Mouse (Mus musculus) lung, embryonic 15.5 days (tissue): ENCODE measurements around the gene Gpa33. TPM values are rescaled to one million over a fixed set of nuclear protein-coding genes. Genes with fewer than 3 reads are reported as not detected.

Experiments
- ATAC-seq: fragments of 200-750 bp; cut with Nextera tagmentation; 2 replicates; pipeline ENCODE4 v1.8.0; 2017; ENCODE audit warnings: moderate number of reproducible peaks, borderline replicate concordance; ENCODE audit not compliant: low FRiP score, low TSS enrichment; ENCODE audit errors: extremely low read depth
- H3K27ac ChIP-seq: fragments of 300-500 bp; sonication (generic); 2 replicates; pipeline ENCODE4 v1.5.1; 2015; ENCODE audit warnings: moderate library complexity, mild to moderate bottlenecking, inconsistent platforms
- H3K27me3 ChIP-seq: fragments of 300-500 bp; sonication (generic); 2 replicates; pipeline ENCODE4 v1.6.1; 2015; ENCODE audit warnings: inconsistent platforms
- H3K36me3 ChIP-seq: fragments of 300-500 bp; sonication (generic); 2 replicates; pipeline ENCODE4 v1.6.1; 2015; ENCODE audit warnings: inconsistent platforms
- H3K4me1 ChIP-seq: fragments of 300-500 bp; sonication (generic); 2 replicates; pipeline ENCODE4 v1.6.1; 2015; ENCODE audit warnings: inconsistent platforms
- H3K4me2 ChIP-seq: fragments of 300-500 bp; sonication (generic); 2 replicates; pipeline ENCODE4 v1.6.1; 2015; ENCODE audit warnings: inconsistent platforms, mild to moderate bottlenecking, moderate library complexity
- H3K4me3 ChIP-seq: fragments of 300-500 bp; sonication (generic); 2 replicates; pipeline ENCODE4 v1.5.1; 2015; ENCODE audit warnings: mild to moderate bottlenecking, inconsistent platforms
- H3K9ac ChIP-seq: fragments of 300-500 bp; sonication (generic); 2 replicates; pipeline ENCODE4 v1.6.1; 2015; ENCODE audit warnings: inconsistent platforms
- H3K9me3 ChIP-seq: fragments of 300-500 bp; sonication (generic); 2 replicates; pipeline ENCODE4 v1.6.1; 2016; ENCODE audit warnings: inconsistent platforms
- whole genome bisulfite sequencing: fragments of 180-500 bp; shearing (Covaris S2); methylation state at CpG from one replicate; pipeline ENCODE4 v1.1.7; 2015; 5-methylcytosine and 5-hydroxymethylcytosine counted together
- polyA plus RNA-seq: library from polyadenylated mRNA; unstranded; fragments of >200 nt; fragmentation: Nextera tagmentation; extraction: Ambion mirVana; gene quantifications from 2 replicates; pipeline ENCODE4 v1.2.1, GENCODE M21; 2015

The Gpa33 gene
- polyA plus RNA-seq, 1 experiment from 2014 or later = not detected

DNA sequence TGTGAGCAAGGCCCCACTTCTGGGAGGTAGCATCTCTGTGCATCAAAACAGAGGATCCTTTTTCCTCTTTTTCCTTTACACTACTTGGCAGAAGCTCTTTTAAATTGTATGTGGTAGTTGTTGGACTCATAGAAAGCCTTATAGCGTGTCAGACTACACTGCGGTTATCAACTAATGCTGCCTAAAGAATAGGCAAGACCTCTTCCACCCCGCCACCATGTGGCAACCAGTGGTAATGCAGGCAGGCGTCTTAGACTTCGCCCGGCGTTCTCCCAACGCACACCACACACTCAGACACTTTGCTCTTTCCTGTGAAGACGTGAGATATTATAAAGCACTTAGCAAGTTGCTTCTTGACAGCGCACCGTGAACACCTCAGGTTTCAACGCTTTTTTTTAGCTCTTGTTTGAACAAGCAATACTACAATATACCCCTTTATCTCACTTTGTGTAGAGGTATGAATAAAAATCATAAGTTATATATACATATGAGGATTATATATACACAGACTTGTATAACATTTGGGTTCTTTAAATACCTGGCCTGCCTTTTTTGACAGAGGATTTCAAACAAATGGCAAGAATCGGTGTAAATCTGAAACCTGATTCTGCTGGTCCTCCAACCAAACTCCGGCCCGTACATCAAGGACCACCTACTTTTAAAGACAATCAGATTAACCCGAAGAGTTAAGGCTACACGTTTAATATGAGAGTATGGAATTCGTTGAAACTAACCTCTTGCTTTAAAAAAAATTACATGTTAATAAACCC lies 23.5 kb downstream of the Gpa33 start:
- Histone ChIP-seq H3K4me2 (peak overlapping the region; percentile 52; the same call in 1 of the 2 replicates), H3K27ac (no peak overlapping the region), H3K9me3 (no peaks in the 10 kb centered on the region), H3K36me3 (no peaks in the 10 kb centered on the region), H3K9ac (no peak overlapping the region), H3K4me3 (no peak overlapping the region), H3K4me1 (peaks cover 8% of the 10 kb centered on the region), H3K27me3 (peaks cover 28% of the 10 kb centered on the region)
- WGBS = 8% methylated on average over 18 of the region's 18 CpGs
- ATAC-seq = 0 out of 2 replicates have a peak, but pooled peaks have one; percentile 50

DNA sequence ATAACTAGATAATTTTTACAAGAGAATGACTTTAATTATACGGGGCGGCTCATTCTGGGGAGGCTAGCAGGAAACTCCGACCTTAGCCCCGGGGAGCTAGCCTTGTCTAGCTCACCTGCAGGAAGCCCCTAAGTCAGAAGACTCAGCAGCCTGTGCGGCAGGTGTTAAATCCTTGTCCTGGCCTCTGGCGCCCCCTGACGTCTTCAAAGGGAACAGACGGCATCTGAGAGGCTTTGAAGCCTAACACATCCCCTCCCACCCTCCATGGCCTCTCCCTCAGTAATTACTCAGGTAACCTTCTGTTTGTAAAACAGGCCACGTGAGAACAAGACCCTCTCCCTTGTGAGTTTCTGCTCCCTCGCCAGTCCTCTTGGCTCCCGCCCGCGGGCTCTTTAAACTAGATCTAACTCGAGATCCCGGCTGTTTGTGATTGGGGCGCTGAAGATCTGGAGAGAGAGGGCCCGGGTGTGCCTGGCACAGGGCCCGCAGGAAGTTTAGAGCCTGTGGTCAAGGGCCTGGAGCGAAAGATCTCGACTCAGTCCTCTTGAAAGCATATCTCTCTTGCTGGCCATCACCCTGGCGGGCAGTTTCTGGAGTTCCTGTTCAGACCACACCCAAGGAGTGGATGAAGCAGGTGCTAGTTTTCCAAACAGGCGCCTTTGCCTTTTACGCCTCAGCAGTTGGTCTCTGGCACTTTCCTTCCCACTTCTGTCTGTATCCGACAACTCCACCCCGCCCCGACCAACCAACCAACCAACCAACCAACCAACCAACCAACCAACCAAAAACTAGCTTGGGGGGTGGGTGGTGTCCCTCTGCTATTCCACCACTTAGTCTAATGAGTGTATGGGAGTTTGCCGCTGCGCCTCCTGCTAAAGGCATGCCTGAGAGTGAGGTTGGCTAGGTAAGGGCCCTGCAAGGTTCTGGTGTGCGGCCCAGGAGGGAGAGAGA lies 24.4 kb downstream of the Gpa33 start:
- 5% methylated on average over 29 of the region's 29 CpGs for WGBS
- Histone ChIP-seq H3K4me3 (peak overlapping the region; percentile 22), H3K9me3 (no peaks in the 10 kb centered on the region), H3K36me3 (no peaks in the 10 kb centered on the region), H3K4me2 (peak overlapping the region; percentile 52), H3K27me3 (peaks cover 34% of the 10 kb centered on the region), H3K4me1 (peaks cover 8% of the 10 kb centered on the region), H3K27ac (no peak overlapping the region), H3K9ac (no peak overlapping the region)
- peak; percentile 36; the same call in 1 of the 2 replicates for ATAC-seq

DNA sequence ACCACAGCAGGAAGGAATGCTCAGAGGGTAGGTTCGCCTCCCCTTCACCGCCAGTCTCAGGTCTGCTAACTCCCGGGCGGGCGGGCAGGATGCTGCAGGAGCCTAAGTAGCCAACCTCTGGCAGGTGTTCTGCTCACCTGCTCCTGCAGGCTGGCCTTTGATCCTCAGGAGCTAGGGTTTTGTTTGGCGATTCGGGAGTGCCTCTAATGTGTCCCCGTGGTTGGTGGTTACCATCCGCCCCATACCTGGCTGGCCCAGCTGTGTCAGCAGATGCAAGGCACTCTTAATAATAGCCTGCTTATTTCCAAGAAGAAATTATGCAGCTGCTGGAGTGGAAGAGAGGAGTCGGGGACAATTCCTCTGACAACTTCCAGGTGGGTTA lies 25.1 kb downstream of the Gpa33 start:
- Histone ChIP-seq H3K9me3 (no peaks in the 10 kb centered on the region), H3K9ac (no peak overlapping the region), H3K27me3 (peaks cover 41% of the 10 kb centered on the region), H3K4me3 (no peak overlapping the region), H3K27ac (no peak overlapping the region), H3K36me3 (no peaks in the 10 kb centered on the region), H3K4me2 (peak overlapping the region; percentile 52; the same call in 1 of the 2 replicates), H3K4me1 (peaks cover 8% of the 10 kb centered on the region)
- ATAC-seq = no peak
- 25% methylated on average over 10 of the region's 10 CpGs for WGBS

DNA sequence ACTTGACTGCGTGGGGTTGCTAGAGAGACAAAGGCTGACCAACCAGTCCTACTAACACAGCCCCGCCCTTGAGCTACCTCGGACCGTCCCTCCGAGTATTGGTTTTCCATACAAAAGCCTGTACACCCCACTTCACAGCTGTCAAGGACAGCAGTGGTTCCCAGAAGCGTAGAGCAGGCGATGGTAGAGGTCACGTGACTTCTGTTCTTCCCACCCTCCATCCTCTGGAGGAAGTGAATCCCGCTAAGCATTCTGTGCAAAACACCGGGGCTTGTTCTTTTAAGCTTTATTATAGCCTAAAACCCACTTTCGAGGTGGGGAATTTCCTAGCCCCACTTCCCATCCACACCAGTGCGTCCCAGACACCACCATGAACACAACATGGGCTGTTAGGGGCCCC lies 27.7 kb downstream of the Gpa33 start:
- Histone ChIP-seq H3K4me2 (peak overlapping the region; percentile 2; the same call in 1 of the 2 replicates), H3K4me3 (no peak overlapping the region), H3K27ac (no peak overlapping the region), H3K36me3 (no peaks in the 10 kb centered on the region), H3K9ac (no peak overlapping the region), H3K9me3 (no peaks in the 10 kb centered on the region), H3K4me1 (peaks cover 11% of the 10 kb centered on the region), H3K27me3 (peaks cover 46% of the 10 kb centered on the region)
- WGBS = 52% methylated on average over 12 of the region's 12 CpGs
- no peak for ATAC-seq

DNA sequence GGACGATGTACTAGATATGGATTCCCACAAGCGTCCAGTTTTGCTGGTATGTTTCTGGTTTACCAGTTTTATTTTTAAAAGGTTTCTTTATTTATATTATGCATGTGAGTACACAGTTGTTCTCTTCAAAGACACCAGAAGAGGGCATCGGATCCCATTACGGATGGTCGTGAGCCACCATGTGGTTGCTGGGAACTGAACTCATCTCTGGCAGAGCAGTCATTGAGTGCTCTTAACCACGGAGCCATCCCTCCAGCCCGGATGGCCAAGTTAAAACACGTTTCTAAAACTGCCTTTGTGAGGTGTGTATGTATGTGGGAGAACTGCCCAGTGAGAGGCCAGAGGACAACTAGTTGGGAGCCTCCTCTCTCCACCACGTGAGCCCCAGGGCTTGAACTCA lies 28.6 kb downstream of the Gpa33 start:
- WGBS = 54% methylated on average over 9 of the region's 9 CpGs
- Histone ChIP-seq H3K9ac (no peak overlapping the region), H3K4me1 (peaks cover 11% of the 10 kb centered on the region), H3K4me3 (no peak overlapping the region), H3K27me3 (peaks cover 46% of the 10 kb centered on the region), H3K4me2 (no peak overlapping the region), H3K27ac (no peak overlapping the region), H3K36me3 (no peaks in the 10 kb centered on the region), H3K9me3 (no peaks in the 10 kb centered on the region)
- ATAC-seq = no peak

DNA sequence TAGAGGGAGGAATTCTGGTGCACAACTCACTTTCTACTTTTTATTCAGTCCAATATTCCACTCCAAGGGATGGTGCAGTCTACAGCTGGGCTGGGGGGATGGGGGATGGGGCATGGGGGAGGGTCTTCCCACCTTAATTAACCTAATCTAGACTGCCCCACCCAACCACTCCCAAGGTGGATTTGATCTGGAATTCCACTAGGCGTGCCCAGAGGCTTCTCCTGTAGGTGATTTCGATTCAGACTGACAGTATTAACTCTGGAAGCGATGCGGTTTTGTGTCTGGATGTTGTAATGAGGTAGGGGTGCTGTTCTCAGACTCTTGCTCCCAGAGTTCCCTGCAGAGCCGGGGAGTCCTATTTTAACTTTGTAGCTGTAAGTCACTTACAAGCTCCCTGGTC lies 30.1 kb downstream of the Gpa33 start:
- 0 out of 2 replicates have a peak overlapping the region, but pooled peaks have one; percentile 35 for H3K4me2 ChIP-seq

DNA sequence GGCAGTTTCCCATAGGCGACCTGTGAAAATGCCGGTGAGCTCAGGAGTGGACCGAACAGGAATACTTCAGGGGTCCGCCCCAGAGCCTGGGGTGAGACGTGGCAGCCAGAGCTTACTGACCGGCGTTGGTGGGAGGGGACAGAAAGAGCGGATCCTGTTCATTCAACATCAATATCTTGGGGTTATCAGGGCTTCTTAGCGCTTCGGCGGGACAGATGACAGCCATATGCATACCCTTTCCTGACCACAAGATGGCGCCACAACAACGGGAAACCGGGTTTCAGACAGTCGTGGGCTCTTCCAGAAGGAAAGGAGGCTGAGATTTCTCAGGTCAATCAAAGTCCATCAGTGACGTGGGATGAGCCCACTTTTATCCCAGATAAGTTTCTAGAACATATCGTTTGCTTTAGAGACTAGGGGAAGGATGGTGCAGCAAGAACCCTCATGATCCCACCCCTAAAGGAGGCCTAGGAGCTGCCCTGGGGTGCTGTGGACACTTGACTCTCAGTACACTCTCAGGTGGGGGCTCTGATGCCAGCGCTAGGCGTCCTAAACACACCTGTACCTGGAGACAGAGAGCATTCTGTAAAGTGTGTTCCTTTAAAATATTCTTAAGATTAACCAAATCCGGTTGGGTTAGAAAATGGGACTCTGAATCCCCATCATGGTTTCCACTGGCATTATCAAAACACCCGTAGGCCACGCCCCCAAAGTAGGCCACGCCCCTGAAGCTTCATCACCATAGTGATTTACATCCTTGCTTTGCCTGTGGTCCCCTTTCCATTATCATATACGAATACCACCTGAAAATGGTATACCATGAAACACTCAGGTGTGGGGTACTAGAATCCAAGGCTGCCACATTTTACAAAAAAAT lies 30.8 kb downstream of the Gpa33 start:
- Histone ChIP-seq H3K9ac (no peak overlapping the region), H3K27ac (no peak overlapping the region), H3K4me3 (0 out of 2 replicates have a peak overlapping the region, but pooled peaks have one; percentile 10), H3K4me2 (peak overlapping the region; percentile 35; the same call in 1 of the 2 replicates), H3K4me1 (0 out of 2 replicates have a peak, but pooled peaks cover 2% of the 10 kb centered on the region), H3K36me3 (no peaks in the 10 kb centered on the region), H3K9me3 (no peaks in the 10 kb centered on the region), H3K27me3 (peaks cover 32% of the 10 kb centered on the region)
- WGBS = 13% methylated on average over 24 of the region's 24 CpGs
- ATAC-seq = 0 out of 2 replicates have a peak, but pooled peaks have one; percentile 11

More for the DNA sequence above, 30.1 kb downstream of the Gpa33 start:
- ATAC-seq = 0 out of 2 replicates have a peak, but pooled peaks have one; percentile 20
- H3K9ac ChIP-seq = no peak overlapping the region
- no peak overlapping the region for H3K4me3 ChIP-seq
- 0 out of 2 replicates have a peak, but pooled peaks cover 2% of the 10 kb centered on the region for H3K4me1 ChIP-seq
- H3K9me3 ChIP-seq = no peaks in the 10 kb centered on the region
- no peak overlapping the region for H3K27ac ChIP-seq
- 47% methylated on average over 5 of the region's 5 CpGs for WGBS
- H3K27me3 ChIP-seq = peaks cover 38% of the 10 kb centered on the region
- H3K36me3 ChIP-seq = no peaks in the 10 kb centered on the region

DNA sequence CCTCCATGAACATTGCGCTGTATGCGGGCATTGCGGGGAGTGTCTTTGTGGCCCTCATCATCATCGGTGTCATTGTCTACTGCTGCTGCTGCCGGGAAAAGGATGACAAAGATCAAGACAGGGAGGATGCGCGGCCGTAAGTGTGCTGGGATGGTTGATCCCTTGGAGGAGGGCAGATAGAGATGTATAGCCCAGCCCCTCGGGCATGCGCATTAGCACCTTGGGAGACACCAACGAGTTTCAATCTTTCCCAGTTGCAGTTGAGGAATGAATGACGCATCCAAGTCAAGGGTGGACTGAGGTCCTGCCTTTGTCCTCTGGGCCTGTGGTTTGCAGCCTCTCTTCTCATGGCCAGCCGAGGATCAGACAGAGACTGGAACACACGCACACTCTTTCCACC lies 34.5 kb downstream of the Gpa33 start:
- Histone ChIP-seq H3K9me3 (no peaks in the 10 kb centered on the region), H3K36me3 (no peaks in the 10 kb centered on the region), H3K4me1 (0 out of 2 replicates have a peak, but pooled peaks cover 2% of the 10 kb centered on the region), H3K4me2 (no peak overlapping the region), H3K27me3 (peaks cover 10% of the 10 kb centered on the region), H3K4me3 (no peak overlapping the region), H3K9ac (no peak overlapping the region), H3K27ac (no peak overlapping the region)
- 89% methylated on average over 14 of the region's 14 CpGs for WGBS
- no peak for ATAC-seq

DNA sequence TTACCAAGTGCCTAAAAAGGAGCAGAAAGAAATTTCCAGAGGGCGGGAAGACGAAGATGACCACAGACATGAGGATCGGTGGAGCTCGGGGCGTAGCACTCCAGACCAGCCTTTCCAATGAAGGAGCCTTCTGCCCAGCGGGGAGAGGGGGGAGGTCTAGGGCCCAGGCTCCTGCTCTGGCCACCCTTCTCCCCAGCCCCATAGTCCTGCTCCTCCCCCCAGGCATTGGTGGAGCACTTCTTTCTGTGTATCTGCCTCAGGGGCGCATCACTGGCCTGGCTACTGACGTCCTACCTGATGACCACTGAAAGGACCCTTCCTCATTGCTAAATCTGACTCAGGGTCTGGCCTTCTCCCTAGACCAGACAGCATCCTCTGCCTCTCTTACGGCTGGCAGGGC lies 35.1 kb downstream of the Gpa33 start:
- no peaks in the 10 kb centered on the region for H3K9me3 ChIP-seq
- H3K4me2 ChIP-seq = no peak overlapping the region
- H3K4me3 ChIP-seq = no peak overlapping the region
- peaks cover 4% of the 10 kb centered on the region for H3K27me3 ChIP-seq
- no peak overlapping the region for H3K27ac ChIP-seq
- H3K4me1 ChIP-seq = 0 out of 2 replicates have a peak, but pooled peaks cover 2% of the 10 kb centered on the region
- H3K9ac ChIP-seq = no peak overlapping the region
- 90% methylated on average over 9 of the region's 9 CpGs for WGBS
- no peak for ATAC-seq
- H3K36me3 ChIP-seq = no peaks in the 10 kb centered on the region

DNA sequence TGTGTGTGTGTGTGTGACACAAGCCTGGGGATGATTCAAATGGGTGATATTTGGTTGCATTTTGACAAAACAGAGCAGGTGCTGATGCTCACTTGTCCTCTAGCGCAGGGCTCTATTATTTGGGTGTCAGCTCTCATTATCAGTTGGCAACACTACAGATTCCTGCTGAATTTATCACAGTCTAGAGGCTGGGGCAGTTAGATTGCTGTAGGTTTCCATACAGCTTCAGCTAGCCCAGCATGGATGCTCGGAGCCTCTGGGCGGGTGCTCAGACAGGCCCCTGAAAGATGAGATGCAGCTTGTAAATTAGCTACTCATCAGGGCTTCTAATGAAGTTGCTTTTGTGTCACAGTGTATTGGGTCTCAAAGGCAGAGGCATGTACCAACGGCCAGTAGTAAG lies 37.4 kb downstream of the Gpa33 start:
- ATAC-seq = no peak
- WGBS = 82% methylated on average over 4 of the region's 4 CpGs
- H3K27ac ChIP-seq = no peak overlapping the region

DNA sequence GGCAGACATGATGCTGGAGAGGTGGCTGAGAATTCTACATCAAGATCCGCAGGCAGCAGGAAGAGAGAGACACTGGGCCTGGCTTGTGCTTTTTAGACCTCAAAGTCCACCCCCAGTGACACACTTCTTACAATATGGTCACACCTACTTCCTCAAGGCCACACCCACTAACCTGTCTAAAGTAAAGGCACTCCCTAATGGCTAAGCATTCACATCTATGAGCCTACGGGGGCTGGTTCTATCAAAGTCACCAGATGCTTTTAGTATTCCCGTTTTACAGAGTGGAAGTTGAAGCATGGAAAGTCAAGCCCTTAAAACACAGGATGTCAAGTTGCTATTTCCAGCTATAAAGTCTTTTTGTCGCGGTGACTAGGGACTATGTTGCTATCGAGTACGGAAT lies 38.0 kb downstream of the Gpa33 start:
- Histone ChIP-seq H3K36me3 (no peaks in the 10 kb centered on the region), H3K9ac (no peak overlapping the region), H3K27me3 (no peaks in the 10 kb centered on the region), H3K27ac (no peak overlapping the region), H3K4me1 (no peaks in the 10 kb centered on the region), H3K9me3 (no peaks in the 10 kb centered on the region), H3K4me2 (no peak overlapping the region), H3K4me3 (no peak overlapping the region)
- ATAC-seq = no peak
- 90% methylated on average over 7 of the region's 7 CpGs for WGBS

More for the DNA sequence above, 37.4 kb downstream of the Gpa33 start:
- no peak overlapping the region for H3K9ac ChIP-seq
- no peaks in the 10 kb centered on the region for H3K27me3 ChIP-seq
- H3K4me1 ChIP-seq = no peaks in the 10 kb centered on the region
- H3K36me3 ChIP-seq = no peaks in the 10 kb centered on the region
- H3K4me2 ChIP-seq = no peak overlapping the region
- no peaks in the 10 kb centered on the region for H3K9me3 ChIP-seq
- no peak overlapping the region for H3K4me3 ChIP-seq
